Mouse (Mus musculus) ES-CJ7 (cell line): ENCODE data around the gene Tnr.

ENCODE experiments used
- DNase-seq: peaks from one replicate; pipeline ENCODE4 v3.0.0; 2011; ENCODE audit warnings: low read depth, low spot score

Tnr gene

DNA sequence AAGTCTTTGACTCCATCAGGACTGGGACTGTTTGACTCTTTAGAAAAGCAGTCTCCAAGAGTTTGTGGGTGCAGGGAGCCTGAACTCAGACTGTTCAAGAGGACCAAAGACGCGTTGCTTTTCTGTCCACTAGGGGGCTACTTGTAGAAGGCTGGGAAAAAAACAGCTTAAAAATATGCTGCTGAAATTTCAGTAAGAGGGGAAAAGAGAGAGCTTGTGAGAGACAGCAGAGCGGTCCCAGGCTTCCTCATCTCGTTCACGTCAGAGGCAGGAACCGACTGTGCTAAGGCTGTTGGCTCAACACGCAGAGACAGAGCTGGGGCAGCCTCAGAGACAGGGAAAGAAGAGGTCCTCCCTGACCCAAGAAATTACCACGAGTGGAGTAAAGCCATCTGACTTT is at the start of gene Tnr:
Tnr (plus strand) TSS at position 192 of the 400 bp plus-strand sequence.
- peak; percentile 63 for DNase-seq

- no peak for DNase-seq
Observed at GRCm38 (mm10) chr1:159489853-159490435, 33.6 kb upstream of the Tnr start.

DNA sequence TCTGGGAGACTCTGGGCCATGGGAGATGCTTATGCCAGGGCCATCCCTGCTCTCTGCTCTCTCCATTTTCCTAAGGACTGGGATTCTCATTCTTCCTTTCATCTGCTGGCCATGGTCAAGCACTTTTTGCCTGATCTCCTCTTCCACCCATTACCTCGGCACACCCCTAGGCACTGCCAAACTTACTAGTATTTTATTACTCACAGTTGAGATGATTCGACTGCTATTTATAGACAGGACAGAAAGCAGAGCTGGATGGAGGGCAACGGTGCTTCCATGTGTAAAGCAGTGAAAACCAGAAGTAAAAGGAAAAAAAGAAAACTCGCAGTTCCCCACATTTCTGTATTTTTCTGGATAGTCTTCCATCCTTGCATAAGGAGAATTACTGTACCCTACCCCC is 31.0 kb upstream of the Tnr start:
- no peak for DNase-seq

GRCm38 (mm10) chr1:159493720-159494499 is 29.7 kb upstream of the Tnr start:
- no peak for DNase-seq

DNA sequence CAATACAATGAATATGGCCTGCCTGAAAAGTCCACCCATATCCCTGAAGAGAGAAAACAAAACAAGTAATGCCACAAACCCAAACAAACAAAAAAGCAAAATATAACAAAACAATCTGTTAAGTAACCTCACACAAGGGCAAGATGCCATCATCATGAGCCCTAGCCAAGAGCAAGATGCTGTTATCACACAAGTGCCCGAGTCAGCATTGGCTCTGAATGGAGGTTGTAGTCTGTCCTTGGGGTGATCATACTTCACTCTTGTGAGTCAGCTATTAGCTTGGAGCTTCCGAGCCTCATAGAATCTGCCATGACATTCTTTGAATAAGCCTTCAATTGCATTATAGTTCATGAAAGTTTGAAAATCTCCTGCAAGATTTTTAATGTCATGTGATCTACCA is 25.3 kb upstream of the Tnr start:
- no peak for DNase-seq

DNA sequence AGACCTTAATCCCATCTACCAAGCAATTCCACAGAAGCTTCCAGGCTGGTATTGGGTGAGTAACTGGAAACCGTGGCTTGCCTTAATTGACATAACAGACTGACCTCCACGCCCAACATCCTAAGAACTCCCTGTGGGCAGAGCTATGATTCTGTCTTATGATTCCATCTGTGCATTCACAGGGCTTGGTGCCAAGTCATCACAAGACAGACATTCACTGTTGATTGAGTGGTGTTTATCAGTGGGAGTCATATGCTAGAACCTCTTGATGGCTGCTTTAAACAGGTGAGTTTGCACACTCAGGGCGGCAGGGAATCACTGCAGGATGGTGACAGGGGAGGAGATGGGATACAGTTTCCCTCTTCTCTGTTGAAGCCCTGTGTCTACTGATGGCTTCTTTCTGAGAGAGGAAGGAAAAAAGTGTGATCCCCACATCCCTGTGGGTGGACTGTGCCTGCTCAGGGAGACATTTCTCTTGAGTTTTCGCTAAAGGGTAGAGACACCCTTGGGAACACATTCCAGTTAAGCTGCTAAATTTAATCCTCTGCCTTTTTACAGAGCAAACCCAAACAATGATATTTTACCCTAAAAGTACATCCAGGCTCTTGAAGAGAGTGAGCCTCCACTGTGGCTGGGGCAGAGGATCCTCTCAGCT is 23.6 kb upstream of the Tnr start:
- DNase-seq: no peak

DNA sequence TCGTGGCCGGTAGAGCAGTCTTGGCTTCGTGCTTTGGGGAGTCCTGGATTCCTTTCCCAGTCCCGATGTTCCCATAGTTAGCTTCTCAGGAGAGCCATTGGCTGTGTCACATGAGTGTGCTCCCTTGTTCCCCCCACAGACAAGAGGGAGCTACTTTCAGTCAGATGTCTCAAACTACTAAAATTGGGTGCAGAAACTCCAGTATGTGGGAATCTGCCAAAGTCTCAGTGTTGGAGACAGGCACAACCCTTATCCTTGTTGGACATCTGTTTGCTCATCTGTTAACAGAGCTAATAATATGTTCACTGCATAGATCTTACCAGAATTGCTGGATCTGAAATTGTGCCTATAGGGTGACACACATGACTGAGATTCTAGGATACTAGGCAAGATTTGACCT is 21.7 kb upstream of the Tnr start:
- DNase-seq: no peak

GRCm38 (mm10) chr1:159510667-159511066 is 12.9 kb upstream of the Tnr start:
- DNase-seq: no peak

DNA sequence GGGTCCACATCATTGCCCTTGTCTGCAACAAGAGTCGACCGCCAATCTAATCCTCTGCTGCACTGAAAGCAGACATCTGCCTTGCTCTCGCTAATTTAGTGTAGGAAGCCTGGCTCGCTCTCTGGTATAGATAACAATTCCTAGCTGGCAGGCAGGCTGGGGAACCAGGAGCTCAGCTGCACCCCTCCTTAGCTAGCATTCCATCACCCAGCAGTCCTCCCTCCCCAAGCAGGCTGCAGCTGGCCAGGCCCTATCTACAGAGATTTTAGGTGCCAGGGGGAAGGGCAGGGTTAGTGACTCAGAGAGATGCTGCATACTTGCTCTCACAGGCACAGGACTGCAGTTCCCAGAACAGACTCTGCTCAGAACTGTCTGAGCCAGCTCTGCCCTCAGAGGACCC is 5.9 kb upstream of the Tnr start:
- DNase-seq: no peak

DNA sequence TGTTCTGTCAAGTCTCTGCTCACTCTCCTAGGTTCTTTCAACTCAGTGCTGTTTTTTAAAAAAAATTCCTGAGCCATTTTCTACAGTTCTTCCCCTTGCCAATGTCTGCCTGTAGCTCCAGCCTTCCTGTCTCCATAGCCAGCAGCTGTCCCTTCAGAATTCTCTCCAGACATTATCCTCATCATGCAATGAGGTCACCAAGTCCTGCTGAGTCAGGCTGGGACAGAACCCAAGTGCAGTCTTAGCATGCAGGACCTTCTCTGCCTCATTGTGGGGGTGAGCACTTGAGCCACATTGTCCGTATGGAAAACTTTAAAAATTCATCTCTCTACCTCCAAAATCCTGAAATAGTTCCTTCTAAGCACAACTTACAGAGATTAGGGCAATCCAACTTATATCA is 4.4 kb upstream of the Tnr start:
- no peak for DNase-seq

DNA sequence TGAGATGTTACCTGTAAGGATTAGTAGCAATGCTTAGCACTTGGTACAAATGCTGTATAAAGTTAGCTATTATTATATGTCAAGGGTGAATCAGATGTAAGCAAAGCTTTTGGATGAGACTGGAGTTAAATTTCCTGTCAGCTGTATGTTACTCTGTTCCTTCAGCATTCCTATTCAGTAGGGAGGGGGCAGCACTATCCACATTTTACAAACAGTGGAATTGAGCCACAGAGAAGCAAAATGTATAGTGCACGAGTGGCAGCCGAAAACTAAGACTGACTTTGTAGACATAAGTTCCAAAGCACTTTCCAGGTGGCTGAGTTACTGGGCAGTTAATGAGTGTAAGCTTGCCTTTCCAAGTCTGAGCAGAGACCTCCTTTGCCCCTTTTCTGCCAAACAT is 500 bp upstream of the Tnr start:
- DNase-seq: no peak

- DNase-seq: peak; percentile 96
Observed at GRCm38 (mm10) chr1:159524051-159524549, 531 bp downstream of the Tnr start.

DNA sequence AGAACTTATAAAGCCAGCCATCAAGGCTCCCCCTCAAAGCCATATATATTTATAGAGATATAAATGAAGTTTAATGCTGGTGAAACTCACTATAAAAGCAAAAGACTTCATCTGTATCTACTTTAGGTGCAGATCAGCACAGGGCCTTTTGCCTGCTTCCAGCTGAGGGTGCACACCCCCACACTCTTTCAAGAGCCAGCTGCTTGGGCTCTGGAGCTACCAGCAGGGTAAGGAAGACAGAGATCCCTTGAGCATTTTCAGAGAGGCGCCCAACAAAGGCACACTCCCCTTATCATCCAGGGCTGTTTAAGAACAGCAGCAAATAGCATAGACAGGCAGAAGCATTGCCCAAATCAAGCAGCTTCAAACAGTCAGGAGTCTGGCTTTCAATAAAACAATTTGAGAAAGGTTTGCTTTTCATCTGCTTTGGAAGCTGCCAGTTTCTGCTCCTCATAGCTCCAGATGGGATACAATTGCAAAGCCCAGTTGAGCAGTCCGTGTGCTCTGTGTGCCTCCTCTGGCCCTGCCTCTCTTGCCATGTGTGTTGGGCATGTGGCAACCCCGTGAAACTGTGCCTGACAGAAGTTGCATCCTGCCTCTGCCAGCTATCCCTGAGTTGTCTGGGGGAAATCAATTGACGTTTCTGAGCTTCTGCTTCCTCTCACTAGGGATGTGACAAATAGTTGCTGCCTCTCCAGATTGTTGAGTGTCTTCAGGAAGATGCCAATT is 9.4 kb downstream of the Tnr start:
- DNase-seq: no peak

GRCm38 (mm10) chr1:159535582-159535981 is 12.0 kb downstream of the Tnr start:
- peak; percentile 28 for DNase-seq

DNA sequence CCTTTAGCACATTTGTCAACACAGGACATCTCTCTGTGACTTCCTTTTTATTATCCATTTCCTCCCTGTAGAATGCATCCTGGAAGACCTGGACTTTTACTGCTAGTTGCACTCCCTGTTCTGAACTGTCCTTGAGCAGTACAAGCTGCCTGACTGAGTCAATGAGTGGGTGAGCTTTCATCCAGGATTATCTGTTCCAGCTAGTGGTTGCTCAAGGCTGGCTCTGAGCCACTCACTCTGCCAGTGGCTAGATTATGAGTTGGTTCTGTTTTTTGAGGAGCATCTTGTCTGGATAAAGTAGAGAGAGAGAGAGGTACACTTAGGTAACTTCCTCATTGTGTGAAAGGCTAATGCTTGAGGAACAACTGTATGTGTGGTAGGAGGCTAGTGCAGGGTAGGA is 14.0 kb downstream of the Tnr start:
- DNase-seq: no peak

GRCm38 (mm10) chr1:159538076-159538475 is 14.5 kb downstream of the Tnr start:
- no peak for DNase-seq

GRCm38 (mm10) chr1:159545470-159546145 is 22.0 kb downstream of the Tnr start:
- no peak for DNase-seq

- no peak for DNase-seq
Observed at GRCm38 (mm10) chr1:159551036-159551435, 27.5 kb downstream of the Tnr start.

GRCm38 (mm10) chr1:159551591-159552442 is 28.2 kb downstream of the Tnr start:
- DNase-seq: no peak

DNA sequence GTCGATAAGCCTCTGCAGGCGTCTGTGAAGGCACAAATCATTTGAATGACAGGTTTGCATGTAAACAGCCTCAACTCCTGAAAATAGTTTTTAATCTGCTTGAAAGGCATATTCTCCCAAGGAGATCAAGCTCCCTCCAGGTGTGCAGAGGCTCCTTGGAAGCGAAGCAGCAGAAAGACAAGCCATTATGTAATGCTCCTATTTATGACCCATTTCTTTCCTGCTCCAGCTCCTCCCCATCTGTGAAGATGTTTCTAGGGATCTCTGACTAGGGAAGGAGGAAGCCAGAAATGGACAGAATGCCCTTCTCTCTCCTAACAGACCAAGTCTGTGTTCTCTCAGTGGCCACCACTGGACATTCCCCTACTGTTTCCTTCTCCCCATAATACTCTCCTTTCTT is 38.0 kb downstream of the Tnr start:
- no peak for DNase-seq

DNA sequence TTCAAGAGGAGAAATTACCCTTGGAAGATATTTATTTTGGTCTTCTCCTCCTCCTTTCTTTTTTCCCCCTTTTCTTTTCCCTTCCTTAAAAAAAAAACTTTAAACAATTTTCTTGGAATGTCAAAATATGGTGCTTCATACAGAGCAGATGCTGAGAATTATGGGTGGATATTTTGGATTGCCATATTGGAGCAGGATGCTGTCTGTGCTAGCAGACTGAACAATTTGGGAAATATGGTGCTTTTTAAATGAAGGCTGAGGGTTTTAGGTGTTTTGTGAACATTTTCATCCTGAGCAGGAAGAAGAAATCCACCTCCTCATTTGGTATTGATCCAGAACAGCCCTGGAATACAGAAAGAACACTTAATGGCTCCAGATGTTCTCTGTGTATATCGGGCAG is 41.6 kb downstream of the Tnr start:
- DNase-seq: no peak
